Mouse (Mus musculus) adrenal gland, postnatal 4 days (tissue): ENCODE results near the gene Tbr1. TPM values are rescaled to one million over a fixed set of nuclear protein-coding genes. Genes with fewer than 3 reads are reported as not detected.

ENCODE experiments used
- DNase-seq, 2 experiments: peaks; one replicate each; pipeline ENCODE4 v3.0.0; 2021 to 2022; ENCODE audit warnings: low spot score in 2 of 2, mixed read lengths in 2 of 2
- microRNA-seq: library from miRNA; unstranded; fragments of <30 nt; microRNA quantifications from one replicate; pipeline ENCODE4 v1.2.0, GENCODE M21; 2021
- total RNA-seq, 2 experiments: library from RNA; stranded (reverse); gene quantifications; 2 replicates each; pipeline ENCODE4 v1.2.3; 2021

Gene Tbr1
- total RNA-seq, 2 experiments from 2014 or later, result 0.31 to 0.48 TPM

GRCm38 (mm10) chr2:61811507-61812421 is 9.0 kb downstream of the Tbr1 start:
- DNase-seq, result peak in 1 of 2 experiments; percentile 19

GRCm38 (mm10) chr2:61812536-61812935 is 9.8 kb downstream of the Tbr1 start:
- no peak for DNase-seq

GRCm38 (mm10) chr2:61813106-61813505 is 10.4 kb downstream of the Tbr1 start:
- DNase-seq, result no peak

GRCm38 (mm10) chr2:61813521-61813920 is 10.8 kb downstream of the Tbr1 start:
- no peak for DNase-seq

- no peak for DNase-seq
These were observed 12.1 kb downstream of the Tbr1 start for GRCm38 (mm10) chr2:61814548-61815473.

GRCm38 (mm10) chr2:61815583-61816313 is 13.0 kb downstream of the Tbr1 start:
- DNase-seq, result peak in 1 of 2 experiments; percentile 7

GRCm38 (mm10) chr2:61818197-61818596 is 15.5 kb downstream of the Tbr1 start:
- no peak for DNase-seq

GRCm38 (mm10) chr2:61820203-61820602 is 17.5 kb downstream of the Tbr1 start:
- no peak for DNase-seq

GRCm38 (mm10) chr2:61823426-61824140 is 20.9 kb downstream of the Tbr1 start:
- no peak for DNase-seq

GRCm38 (mm10) chr2:61837243-61837806 is 34.6 kb downstream of the Tbr1 start:
- DNase-seq, result no peak

Small RNAs within 50 kb of the gene (microRNA-seq; reads per million reads assigned to microRNA genes)
- not detected for gene Gm22403

Other genes with a start within 250 kb of the Tbr1 start
- gene Tank, start 224.3 kb upstream of the Tbr1 start, total RNA-seq, result 10 to 100 TPM; 35.3 to 35.5 TPM
- 100 to 1,000 TPM in 1 of 2 experiments, 10 to 100 TPM in 1; 99.1 to 101 TPM for gene Psmd14, start 91.2 kb upstream of the Tbr1 start, total RNA-seq
- 1 to 10 TPM; 1.9 to 2.5 TPM for gene Slc4a10, start 243.5 kb downstream of the Tbr1 start, total RNA-seq